Mouse (Mus musculus): ENCODE results near the gene Zfand4. TPM values are rescaled to one million over a fixed set of nuclear protein-coding genes. Genes with fewer than 3 reads are reported as not detected.

The Zfand4 gene
- polyA plus RNA-seq, 1 experiment from 2014 or later, result 8.1 TPM

DNA sequence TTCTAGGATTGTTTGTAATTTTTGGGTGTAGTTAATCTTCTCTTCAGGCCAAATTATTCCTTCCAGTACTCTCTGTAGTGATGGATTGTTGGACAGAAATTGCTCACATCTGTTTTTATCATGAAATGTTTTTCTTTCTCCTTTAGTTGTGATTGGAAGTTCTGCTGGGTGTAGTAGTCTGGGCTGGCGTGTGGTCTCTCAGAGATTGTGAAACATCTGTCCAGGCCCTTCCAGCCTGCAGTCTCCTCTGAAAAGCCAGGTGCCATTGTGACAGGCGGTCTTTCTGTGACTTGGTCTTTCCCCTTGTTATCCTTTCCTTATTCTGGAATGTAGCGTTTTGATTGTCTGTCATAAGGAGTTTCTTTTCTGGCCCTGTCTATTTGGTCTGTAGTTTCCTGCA, 55.2 kb downstream of the Zfand4 start:
- no peak overlapping the region for H3K9ac ChIP-seq (replicated peaks)
- no peak overlapping the region for H3K4me2 ChIP-seq
- H3K27ac ChIP-seq, result no peak overlapping the region
- no peaks in the 10 kb centered on the region for H3K36me3 ChIP-seq
- 82% methylated on average over 3 of the region's 3 CpGs for whole genome bisulfite sequencing
- H3K4me1 ChIP-seq (replicated peaks), result 0 out of 2 replicates have a peak, but pooled peaks cover 5% of the 10 kb centered on the region
- H3K9me3 ChIP-seq, result no peaks in the 10 kb centered on the region
- H3K27me3 ChIP-seq, result no peaks in the 10 kb centered on the region
- no peak for ATAC-seq (ENCODE audit: insufficient number of reproducible peaks, insufficient read depth, low FRiP score, low TSS enrichment, low read depth)
- no peak overlapping the region for H3K4me3 ChIP-seq (replicated peaks)

DNA sequence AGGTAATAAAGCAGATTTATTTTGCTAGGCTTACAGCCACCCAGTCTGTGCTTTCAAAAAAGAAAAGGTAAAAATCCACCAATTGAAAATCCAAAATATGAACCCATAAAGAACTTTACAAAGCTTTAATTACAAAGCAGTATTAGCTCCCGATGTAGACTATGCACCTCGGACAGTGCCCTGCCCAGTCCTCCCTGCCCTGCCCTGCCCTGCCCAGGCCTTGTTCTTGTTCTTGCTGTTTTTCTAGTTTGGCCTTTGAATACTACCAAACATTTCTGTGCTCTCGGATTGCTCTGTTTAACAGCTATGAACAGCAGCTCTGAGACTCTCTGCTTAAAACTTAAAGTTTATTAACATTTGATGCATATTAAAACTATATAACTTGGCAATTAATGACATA, 62.6 kb downstream of the Zfand4 start:
- 81% methylated on average over 3 of the region's 3 CpGs for WGBS
- Histone ChIP-seq H3K4me2 (no peak overlapping the region), H3K9ac (replicated peaks) (no peak overlapping the region), H3K4me3 (replicated peaks) (no peak overlapping the region), H3K36me3 (no peaks in the 10 kb centered on the region), H3K4me1 (replicated peaks) (no peaks in the 10 kb centered on the region), H3K27ac (no peak overlapping the region), H3K9me3 (no peaks in the 10 kb centered on the region), H3K27me3 (no peaks in the 10 kb centered on the region)
- ATAC-seq (ENCODE audit: insufficient number of reproducible peaks, insufficient read depth, low FRiP score, low TSS enrichment, low read depth), result no peak

GRCm38 (mm10) chr6:116331396-116331795, 67.4 kb downstream of the Zfand4 start:
- no peak overlapping the region for H3K4me2 ChIP-seq
- H3K27me3 ChIP-seq, result no peaks in the 10 kb centered on the region
- H3K9me3 ChIP-seq, result no peaks in the 10 kb centered on the region
- no peaks in the 10 kb centered on the region for H3K4me1 ChIP-seq (replicated peaks)
- no peak overlapping the region for H3K4me3 ChIP-seq (replicated peaks)
- ATAC-seq (ENCODE audit: insufficient number of reproducible peaks, insufficient read depth, low FRiP score, low TSS enrichment, low read depth), result no peak
- no peak overlapping the region for H3K27ac ChIP-seq
- no peak overlapping the region for H3K9ac ChIP-seq (replicated peaks)
- no peaks in the 10 kb centered on the region for H3K36me3 ChIP-seq
- 97% methylated on average over 2 of the region's 2 CpGs for WGBS

GRCm38 (mm10) chr6:116337466-116337834, 73.4 kb downstream of the Zfand4 start:
- Histone ChIP-seq H3K9me3 (no peaks in the 10 kb centered on the region), H3K4me1 (replicated peaks) (no peaks in the 10 kb centered on the region), H3K36me3 (no peaks in the 10 kb centered on the region), H3K9ac (replicated peaks) (peak overlapping the region; percentile 84), H3K27me3 (no peaks in the 10 kb centered on the region), H3K27ac (no peak overlapping the region), H3K4me2 (peak overlapping the region; percentile 63), H3K4me3 (replicated peaks) (peak overlapping the region; percentile 97)
- peak; percentile 43; the same call in 1 of the 2 replicates for ATAC-seq (ENCODE audit: insufficient number of reproducible peaks, insufficient read depth, low FRiP score, low TSS enrichment, low read depth)
- WGBS, result 2% methylated on average over 7 of the region's 7 CpGs

- H3K4me3 ChIP-seq (replicated peaks), result peak within 1 kb of the TSS; percentile 97
- H3K4me2 ChIP-seq, result peak within 1 kb of the TSS; percentile 63
- H3K9ac ChIP-seq (replicated peaks), result peak within 1 kb of the TSS; percentile 84
- under 1% methylated on average over 75 of the region's 75 CpGs for WGBS
- no peaks in the 10 kb centered on the region for H3K4me1 ChIP-seq (replicated peaks)
- H3K27ac ChIP-seq, result peak within 1 kb of the TSS; percentile 53; the same call in 1 of the 2 replicates
- peak; percentile 94 for ATAC-seq (ENCODE audit: insufficient number of reproducible peaks, insufficient read depth, low FRiP score, low TSS enrichment, low read depth)
- H3K36me3 ChIP-seq, result no peaks in the 10 kb centered on the region
- H3K9me3 ChIP-seq, result no peaks in the 10 kb centered on the region
- no peaks in the 10 kb centered on the region for H3K27me3 ChIP-seq
Observed at GRCm38 (mm10) chr6:116337835-116338501, 73.9 kb downstream of the Zfand4 start, which contains the start of gene March8. Gene March8 (plus strand): TSS chr6:116338024.

- no peaks in the 10 kb centered on the region for H3K4me1 ChIP-seq (replicated peaks)
- H3K27ac ChIP-seq, result no peak overlapping the region; the same call in 1 of the 2 replicates
- peak overlapping the region; percentile 97 for H3K4me3 ChIP-seq (replicated peaks)
- H3K4me2 ChIP-seq, result peak overlapping the region; percentile 63
- H3K9ac ChIP-seq (replicated peaks), result peak overlapping the region; percentile 84
- no peaks in the 10 kb centered on the region for H3K9me3 ChIP-seq
- WGBS, result 12% methylated on average over 8 of the region's 8 CpGs
- H3K27me3 ChIP-seq, result no peaks in the 10 kb centered on the region
- ATAC-seq (ENCODE audit: insufficient number of reproducible peaks, insufficient read depth, low FRiP score, low TSS enrichment, low read depth), result no peak
- H3K36me3 ChIP-seq, result no peaks in the 10 kb centered on the region
Observed at GRCm38 (mm10) chr6:116338520-116338919, 74.5 kb downstream of the Zfand4 start.

GRCm38 (mm10) chr6:116339088-116339487, 75.1 kb downstream of the Zfand4 start:
- H3K4me2 ChIP-seq, result peak overlapping the region; percentile 63
- no peaks in the 10 kb centered on the region for H3K36me3 ChIP-seq

DNA sequence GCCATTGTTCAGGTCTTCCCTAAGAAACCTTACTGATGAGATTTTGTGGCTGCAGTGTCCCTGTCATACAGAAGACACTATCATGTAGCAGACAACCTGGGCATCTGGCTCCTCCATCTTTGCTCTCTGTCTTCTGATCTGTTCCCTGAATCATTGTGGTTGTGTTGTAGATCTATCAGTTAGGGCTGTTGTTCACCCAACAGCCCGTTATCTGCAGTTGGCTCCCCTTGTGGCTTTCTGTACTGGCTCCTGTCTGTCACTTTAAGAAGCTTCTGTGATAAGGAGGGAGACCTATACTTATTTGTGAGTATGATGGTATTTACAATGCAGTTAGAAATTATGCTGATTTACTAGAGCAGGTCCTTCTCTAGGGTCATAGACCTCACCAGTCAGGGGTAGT, 76.5 kb downstream of the Zfand4 start:
- Histone ChIP-seq H3K4me2 (no peak overlapping the region), H3K9me3 (no peaks in the 10 kb centered on the region), H3K9ac (replicated peaks) (no peak overlapping the region), H3K36me3 (no peaks in the 10 kb centered on the region), H3K27ac (no peak overlapping the region), H3K4me3 (replicated peaks) (no peak overlapping the region), H3K4me1 (replicated peaks) (no peaks in the 10 kb centered on the region), H3K27me3 (no peaks in the 10 kb centered on the region)
- no peak for ATAC-seq (ENCODE audit: insufficient number of reproducible peaks, insufficient read depth, low FRiP score, low TSS enrichment, low read depth)
- 88% methylated on average over 1 of the region's 1 CpGs for WGBS

More at GRCm38 (mm10) chr6:116339088-116339487, 75.1 kb downstream of the Zfand4 start:
- no peak for ATAC-seq (ENCODE audit: insufficient number of reproducible peaks, insufficient read depth, low FRiP score, low TSS enrichment, low read depth)
- WGBS, result 86% methylated on average over 5 of the region's 5 CpGs
- Histone ChIP-seq H3K4me1 (replicated peaks) (no peaks in the 10 kb centered on the region), H3K9me3 (no peaks in the 10 kb centered on the region), H3K9ac (replicated peaks) (no peak overlapping the region), H3K27me3 (no peaks in the 10 kb centered on the region), H3K27ac (no peak overlapping the region), H3K4me3 (replicated peaks) (no peak overlapping the region)

- Histone ChIP-seq H3K27ac (no peak overlapping the region), H3K27me3 (no peaks in the 10 kb centered on the region), H3K4me2 (no peak overlapping the region), H3K36me3 (no peaks in the 10 kb centered on the region), H3K4me1 (replicated peaks) (no peaks in the 10 kb centered on the region), H3K9ac (replicated peaks) (no peak overlapping the region), H3K4me3 (replicated peaks) (no peak overlapping the region), H3K9me3 (no peaks in the 10 kb centered on the region)
- 87% methylated on average over 2 of the region's 2 CpGs for WGBS
- no peak for ATAC-seq (ENCODE audit: insufficient number of reproducible peaks, insufficient read depth, low FRiP score, low TSS enrichment, low read depth)
Observed at GRCm38 (mm10) chr6:116347953-116348352, 83.9 kb downstream of the Zfand4 start.

DNA sequence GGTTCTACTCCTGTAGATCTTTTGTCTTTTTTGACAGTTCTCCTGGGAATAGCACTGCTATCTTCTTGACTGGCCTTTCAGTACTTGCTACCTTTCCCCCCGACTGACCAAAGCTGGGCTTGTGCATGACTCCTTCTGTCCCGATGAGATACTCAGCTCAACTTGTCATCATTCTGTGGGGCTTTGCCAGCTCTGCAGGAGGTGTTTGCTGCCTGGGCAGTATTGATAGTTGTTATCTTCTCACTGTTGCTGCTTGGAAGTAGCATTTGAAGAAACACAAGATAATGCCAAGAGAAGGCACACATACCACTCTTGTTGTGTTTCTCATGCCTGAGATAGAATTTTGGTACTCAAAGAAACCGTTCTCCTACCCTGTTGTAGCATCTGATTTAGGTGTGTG, 86.0 kb downstream of the Zfand4 start:
- no peaks in the 10 kb centered on the region for H3K9me3 ChIP-seq
- H3K27me3 ChIP-seq, result no peaks in the 10 kb centered on the region
- H3K27ac ChIP-seq, result no peak overlapping the region
- H3K4me3 ChIP-seq (replicated peaks), result no peak overlapping the region
- no peaks in the 10 kb centered on the region for H3K4me1 ChIP-seq (replicated peaks)
- no peak overlapping the region for H3K9ac ChIP-seq (replicated peaks)
- no peak for ATAC-seq (ENCODE audit: insufficient number of reproducible peaks, insufficient read depth, low FRiP score, low TSS enrichment, low read depth)
- H3K4me2 ChIP-seq, result no peak overlapping the region
- WGBS, result 80% methylated on average over 3 of the region's 3 CpGs
- no peaks in the 10 kb centered on the region for H3K36me3 ChIP-seq

- H3K9ac ChIP-seq (replicated peaks), result no peak overlapping the region
- no peaks in the 10 kb centered on the region for H3K27me3 ChIP-seq
- WGBS, result 81% methylated on average over 6 of the region's 6 CpGs
- ATAC-seq (ENCODE audit: insufficient number of reproducible peaks, insufficient read depth, low FRiP score, low TSS enrichment, low read depth), result no peak
- no peak overlapping the region for H3K27ac ChIP-seq
- H3K36me3 ChIP-seq, result no peaks in the 10 kb centered on the region
- no peak overlapping the region for H3K4me3 ChIP-seq (replicated peaks)
- H3K4me1 ChIP-seq (replicated peaks), result no peaks in the 10 kb centered on the region
- H3K4me2 ChIP-seq, result no peak overlapping the region
- no peaks in the 10 kb centered on the region for H3K9me3 ChIP-seq
Observed at GRCm38 (mm10) chr6:116350643-116351042, 86.6 kb downstream of the Zfand4 start.

DNA sequence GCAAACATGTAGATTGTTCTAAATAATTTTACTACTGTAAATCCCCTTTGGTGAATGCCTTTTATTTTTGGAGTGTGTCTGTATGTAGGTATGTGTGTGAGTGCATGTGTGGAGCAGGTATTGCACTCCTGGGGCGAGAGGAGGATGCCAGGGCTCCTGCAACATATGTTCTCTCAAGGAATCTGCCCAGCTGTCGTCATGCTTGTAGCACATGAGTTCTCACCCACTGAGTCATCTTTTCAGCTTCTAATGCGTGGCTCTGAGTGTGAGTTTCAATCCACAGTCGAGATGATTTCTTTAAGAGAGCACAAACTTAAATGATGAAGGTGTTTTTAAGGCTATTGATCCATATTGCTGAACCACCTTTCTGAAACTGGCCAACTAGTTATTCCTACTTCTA, 87.5 kb downstream of the Zfand4 start:
- no peaks in the 10 kb centered on the region for H3K4me1 ChIP-seq (replicated peaks)
- 85% methylated on average over 4 of the region's 4 CpGs for WGBS
- ATAC-seq (ENCODE audit: insufficient number of reproducible peaks, insufficient read depth, low FRiP score, low TSS enrichment, low read depth), result no peak

More for the DNA sequence above, 87.5 kb downstream of the Zfand4 start:
- Histone ChIP-seq H3K4me3 (replicated peaks) (no peak overlapping the region), H3K9me3 (no peaks in the 10 kb centered on the region), H3K27me3 (no peaks in the 10 kb centered on the region), H3K36me3 (no peaks in the 10 kb centered on the region), H3K27ac (no peak overlapping the region), H3K9ac (replicated peaks) (no peak overlapping the region), H3K4me2 (no peak overlapping the region)
